Mouse (Mus musculus) hindbrain, embryonic 11.5 days (tissue): ENCODE measurements around the gene Gsk3b. TPM values are rescaled to one million over a fixed set of nuclear protein-coding genes. Genes with fewer than 3 reads are reported as not detected.

Source experiments
- ATAC-seq: fragments of 200-750 bp; cut with Nextera tagmentation; 2 replicates; pipeline ENCODE4 v1.8.0; 2017; ENCODE audit warnings: mild to moderate bottlenecking, moderate TSS enrichment, moderate library complexity; ENCODE audit not compliant: low FRiP score
- DNase-seq: peaks from one replicate; pipeline ENCODE4 v3.0.0-alpha.2; 2015; ENCODE audit warnings: low spot score
- H3K27ac ChIP-seq: fragments of 300-500 bp; sonication (generic); 2 replicates; pipeline ENCODE4 v1.5.1; 2014; ENCODE audit warnings: mild to moderate bottlenecking, low read depth, low read length
- H3K27me3 ChIP-seq: fragments of 300-500 bp; sonication (generic); 2 replicates; pipeline ENCODE4 v1.6.1; 2014; ENCODE audit warnings: mild to moderate bottlenecking, low read length, moderate library complexity, mixed read lengths; ENCODE audit not compliant: control insufficient read depth, insufficient read depth
- H3K36me3 ChIP-seq: fragments of 300-500 bp; sonication (generic); 2 replicates; pipeline ENCODE4 v1.6.1; 2014; ENCODE audit warnings: mild to moderate bottlenecking, low read length, moderate library complexity, mixed read lengths; ENCODE audit not compliant: control insufficient read depth, insufficient read depth
- H3K4me1 ChIP-seq: fragments of 300-500 bp; sonication (generic); replicated peaks from 2 replicates; pipeline ENCODE4 v1.6.1; 2014; ENCODE audit warnings: low read length, mixed read lengths; ENCODE audit not compliant: control insufficient read depth, insufficient read depth
- H3K4me2 ChIP-seq: fragments of 300-500 bp; sonication (generic); replicated peaks from 2 replicates; pipeline ENCODE4 v1.6.1; 2014; ENCODE audit warnings: mild to moderate bottlenecking, low read depth, low read length
- H3K4me3 ChIP-seq: fragments of 300-500 bp; sonication (generic); 2 replicates; pipeline ENCODE4 v1.5.1; 2014; ENCODE audit warnings: low read depth, low read length
- H3K9ac ChIP-seq: fragments of 300-500 bp; sonication (generic); 2 replicates; pipeline ENCODE4 v1.6.1; 2014; ENCODE audit warnings: low read depth, low read length
- H3K9me3 ChIP-seq: fragments of 300-500 bp; sonication (generic); 2 replicates; pipeline ENCODE4 v1.6.1; 2016; ENCODE audit warnings: low read length; ENCODE audit not compliant: control insufficient read depth
- WGBS: fragments of 180-500 bp; shearing (Covaris S2); extraction: QIAGEN DNeasy Blood & Tissue Kit; methylation state at CpG from one replicate; pipeline ENCODE4 v1.1.7; 2014; 5-methylcytosine and 5-hydroxymethylcytosine counted together
- polyA plus RNA-seq: library from polyadenylated mRNA; unstranded; fragments of >200 nt; fragmentation: Nextera tagmentation; extraction: Ambion mirVana; gene quantifications from 2 replicates; pipeline ENCODE4 v1.2.1, GENCODE M21; 2014

Gene Gsk3b
- polyA plus RNA-seq, 1 experiment from 2014 or later = 172 TPM

DNA sequence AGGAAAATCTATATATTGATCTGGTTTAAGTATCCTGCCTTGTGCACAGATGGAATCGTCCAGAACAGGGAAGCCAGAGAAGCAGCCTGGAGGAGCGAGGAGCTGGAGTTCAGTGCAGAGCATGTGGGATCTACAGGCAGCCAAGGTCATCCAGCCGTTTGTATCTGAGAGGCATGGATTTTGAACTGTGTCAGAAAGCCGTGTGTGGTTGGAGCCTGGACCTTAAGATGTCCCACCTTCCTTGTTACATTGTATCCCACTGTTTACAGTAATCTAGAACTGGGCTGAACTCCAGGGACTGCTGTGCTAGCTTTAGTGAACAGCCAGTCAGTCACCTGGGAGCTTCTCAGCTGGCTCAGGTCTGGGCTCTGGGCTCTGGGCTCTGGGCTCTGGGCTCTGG lies 197.7 kb downstream of the Gsk3b start:
- H3K4me2 ChIP-seq = no peak overlapping the region
- no peak for ATAC-seq
- no peaks in the 10 kb centered on the region for H3K27me3 ChIP-seq
- no peak overlapping the region for H3K27ac ChIP-seq
- H3K9ac ChIP-seq = no peak overlapping the region
- no peaks in the 10 kb centered on the region for H3K36me3 ChIP-seq
- 80% methylated on average over 4 of the region's 4 CpGs for WGBS
- peaks cover 3% of the 10 kb centered on the region; the same call in 1 of the 2 replicates for H3K4me1 ChIP-seq
- H3K9me3 ChIP-seq = no peaks in the 10 kb centered on the region
- DNase-seq = no peak
- no peak overlapping the region for H3K4me3 ChIP-seq

- Histone ChIP-seq H3K27me3 (no peaks in the 10 kb centered on the region), H3K27ac (no peak overlapping the region), H3K36me3 (no peaks in the 10 kb centered on the region), H3K4me2 (no peak overlapping the region), H3K4me1 (peaks cover 3% of the 10 kb centered on the region; the same call in 1 of the 2 replicates), H3K9me3 (no peaks in the 10 kb centered on the region), H3K9ac (no peak overlapping the region), H3K4me3 (no peak overlapping the region)
- no peak for DNase-seq
- 86% methylated on average over 6 of the region's 6 CpGs for WGBS
- ATAC-seq = no peak
Measured at GRCm38 (mm10) chr16:38287357-38287756, 198.6 kb downstream of the Gsk3b start.

GRCm38 (mm10) chr16:38287762-38288161 lies 199.0 kb downstream of the Gsk3b start:
- Histone ChIP-seq H3K9me3 (no peaks in the 10 kb centered on the region), H3K27me3 (no peaks in the 10 kb centered on the region), H3K36me3 (no peaks in the 10 kb centered on the region), H3K4me1 (peaks cover 3% of the 10 kb centered on the region; the same call in 1 of the 2 replicates), H3K4me3 (no peak overlapping the region), H3K9ac (no peak overlapping the region), H3K27ac (no peak overlapping the region), H3K4me2 (no peak overlapping the region)
- DNase-seq = no peak
- WGBS = 88% methylated on average over 3 of the region's 3 CpGs
- no peak for ATAC-seq

DNA sequence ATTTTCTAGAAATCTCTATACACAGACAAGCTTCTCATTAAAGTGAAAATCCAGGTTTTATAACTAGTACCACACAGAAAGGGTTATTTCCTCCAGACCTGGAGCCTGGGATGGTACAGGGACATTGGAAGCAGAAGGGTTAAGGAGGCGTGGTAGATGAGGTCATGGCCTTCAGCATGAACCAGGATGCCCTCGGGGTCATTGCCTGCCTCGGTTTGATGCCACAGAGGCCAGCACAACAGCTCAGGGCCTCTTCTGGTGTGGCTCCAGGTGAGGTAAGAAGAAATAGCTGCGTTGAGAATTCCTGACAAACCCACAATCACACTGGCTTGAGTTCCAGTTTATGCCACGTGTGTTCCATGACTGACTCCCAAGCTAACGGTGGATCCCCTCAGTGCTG lies 200.1 kb downstream of the Gsk3b start:
- DNase-seq = no peak

GRCm38 (mm10) chr16:38290151-38290550 lies 201.3 kb downstream of the Gsk3b start:
- H3K36me3 ChIP-seq = no peaks in the 10 kb centered on the region
- H3K27ac ChIP-seq = no peak overlapping the region
- no peak for DNase-seq
- H3K4me1 ChIP-seq = no peaks in the 10 kb centered on the region
- H3K9me3 ChIP-seq = no peaks in the 10 kb centered on the region
- H3K4me2 ChIP-seq = no peak overlapping the region
- H3K27me3 ChIP-seq = no peaks in the 10 kb centered on the region
- no peak overlapping the region for H3K4me3 ChIP-seq
- ATAC-seq = no peak
- whole genome bisulfite sequencing = 80% methylated on average over 2 of the region's 2 CpGs
- H3K9ac ChIP-seq = no peak overlapping the region

More for the DNA sequence above, 200.1 kb downstream of the Gsk3b start:
- no peaks in the 10 kb centered on the region for H3K9me3 ChIP-seq
- no peak overlapping the region for H3K27ac ChIP-seq
- H3K36me3 ChIP-seq = no peaks in the 10 kb centered on the region
- H3K9ac ChIP-seq = no peak overlapping the region
- no peaks in the 10 kb centered on the region for H3K4me1 ChIP-seq
- no peak overlapping the region for H3K4me3 ChIP-seq
- no peak for ATAC-seq
- H3K27me3 ChIP-seq = no peaks in the 10 kb centered on the region
- no peak overlapping the region for H3K4me2 ChIP-seq
- 32% methylated on average over 6 of the region's 6 CpGs for WGBS

DNA sequence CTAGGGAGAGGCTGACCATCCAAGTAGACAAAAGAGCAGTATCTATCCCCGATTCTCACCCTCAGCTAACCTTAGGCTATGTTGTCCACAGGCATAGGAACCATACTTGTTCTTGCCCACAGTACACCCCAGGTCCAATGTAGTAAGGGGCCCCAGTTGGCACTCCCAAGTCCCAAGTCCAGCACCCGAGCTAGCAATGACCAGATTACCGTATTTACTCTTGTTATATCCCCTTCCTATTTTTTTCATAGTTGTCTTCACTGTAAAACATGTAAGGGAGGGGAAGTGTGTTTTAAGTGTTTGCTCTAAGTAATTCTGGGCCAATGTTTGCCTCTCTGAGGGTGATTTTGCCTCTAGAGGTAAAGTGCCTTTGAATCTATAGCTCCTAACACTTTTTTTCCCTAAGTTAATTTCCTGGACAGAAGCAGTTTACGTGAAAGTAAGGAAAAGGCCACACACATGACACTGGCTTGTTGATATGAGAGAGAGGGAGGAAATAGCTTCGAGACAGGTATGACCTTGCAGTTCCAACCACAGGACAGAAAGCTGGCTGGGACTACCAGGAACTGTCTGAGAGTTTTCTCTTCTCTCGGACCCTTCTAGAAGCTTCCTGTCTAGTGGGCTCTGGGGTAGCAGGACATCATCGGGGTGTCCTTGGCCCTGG lies 206.0 kb downstream of the Gsk3b start, which contains the start of gene Nr1i2:
Gene Nr1i2, minus strand, starts transcription at position 140 of the 664 bp plus-strand sequence.
- DNase-seq (no peak), ATAC-seq (no peak)
- H3K27ac ChIP-seq = no peak within 1 kb of the TSS
- no peaks in the 10 kb centered on the region for H3K27me3 ChIP-seq
- no peak within 1 kb of the TSS for H3K4me2 ChIP-seq
- H3K36me3 ChIP-seq = no peaks in the 10 kb centered on the region
- H3K9me3 ChIP-seq = no peaks in the 10 kb centered on the region
- no peak within 1 kb of the TSS for H3K9ac ChIP-seq
- H3K4me3 ChIP-seq = no peak within 1 kb of the TSS
- 71% methylated on average over 7 of the region's 7 CpGs for WGBS
- no peaks in the 10 kb centered on the region for H3K4me1 ChIP-seq

- Histone ChIP-seq H3K4me1 (no peaks in the 10 kb centered on the region), H3K4me3 (no peak overlapping the region), H3K4me2 (no peak overlapping the region), H3K9me3 (no peaks in the 10 kb centered on the region), H3K36me3 (no peaks in the 10 kb centered on the region), H3K27me3 (no peaks in the 10 kb centered on the region), H3K9ac (no peak overlapping the region), H3K27ac (no peak overlapping the region)
- DNase-seq (no peak), ATAC-seq (no peak)
- 61% methylated on average over 5 of the region's 5 CpGs for WGBS
Measured at GRCm38 (mm10) chr16:38295349-38295930, 206.6 kb downstream of the Gsk3b start.
